Mouse (Mus musculus): ENCODE data around the gene Mcat. TPM values are rescaled to one million over a fixed set of nuclear protein-coding genes. Genes with fewer than 3 reads are reported as not detected.

The Mcat gene
- total and polyA plus RNA-seq, 3 experiments = 28.4 to 41.6 (median 41.2) TPM

DNA sequence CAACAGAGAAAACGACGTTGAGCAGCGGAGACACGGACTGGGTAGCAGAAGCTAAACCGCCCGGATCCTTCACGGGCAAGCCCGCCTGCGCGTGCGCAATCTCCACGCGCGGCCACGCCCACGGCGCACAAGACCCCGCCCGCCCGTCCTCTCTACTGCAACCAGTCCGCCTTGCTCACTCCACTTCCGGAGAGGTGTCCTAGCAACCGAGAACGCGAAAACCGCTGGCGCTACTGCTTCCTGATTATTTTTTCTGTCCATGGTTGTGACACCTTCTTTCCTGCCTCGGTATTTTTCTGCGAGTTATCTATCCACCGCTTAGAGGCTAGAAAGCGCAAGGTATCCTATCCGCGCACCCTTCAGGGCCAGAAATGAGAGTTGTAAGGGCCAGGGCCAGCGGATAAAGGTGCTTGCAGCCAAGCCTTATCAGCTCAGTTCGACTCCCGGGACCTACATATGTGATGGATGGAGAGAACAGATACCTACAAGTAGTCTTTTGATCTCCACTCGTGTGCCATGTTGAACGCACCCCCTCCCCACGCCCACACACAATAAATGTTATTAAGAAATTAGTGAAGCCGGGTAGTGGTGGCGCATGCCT is 52.7 kb downstream of the Mcat start, which contains the start of gene Ttll1:
TSS of gene Ttll1 (minus strand) at position 89 of the 601 bp plus-strand sequence.
- Histone ChIP-seq H3K4me1 (ENCODE audit: control insufficient read depth in 1 of 2, insufficient read depth in 2 of 2) (peaks cover 0 to 5% of the 10 kb centered on the region in 2 experiments; a peak in 2 of 4 replicates), H3K36me3 (replicated peaks in 1 of 2; ENCODE audit: control insufficient read depth in 1 of 2, insufficient read depth in 1 of 2, low read length in 1 of 2) (no peaks in the 10 kb centered on the region), H3K27me3 (replicated peaks) (peaks cover 28% of the 10 kb centered on the region), H3K4me2 (ENCODE audit: insufficient read depth, low read depth, poor library complexity, severe bottlenecking) (peak within 1 kb of the TSS; percentile 82), H3K9me3 (replicated peaks; ENCODE audit: low read length) (no peaks in the 10 kb centered on the region), H3K4me3 (replicated peaks in 1 of 3; ENCODE audit: low read depth in 2 of 3, low read length in 2 of 3, poor library complexity in 1 of 3) (peak within 1 kb of the TSS; percentile 56 to 76 (median 71)), H3K27ac (ENCODE audit: insufficient read depth, low read depth) (no peak within 1 kb of the TSS), H3K79me2 (replicated peaks; ENCODE audit: control insufficient read depth, extremely low read depth, insufficient read depth, poor library complexity, severe bottlenecking) (no peaks in the 10 kb centered on the region), H3K9ac (ENCODE audit: insufficient read depth, low read depth) (peak within 1 kb of the TSS; percentile 39; the same call in 1 of the 2 replicates)
- in situ Hi-C loops (cut with MboI; ENCODE audit: low pct_ligation_motif_present, low pct_unique_long_range_greater_than_20kb, low sequenced_read_pairs) = loop anchor here (25.0 kb wide), 1 partner anchor 299 kb away; no protein-coding TSS in a partner anchor
- TF ChIP-seq MAX (IDR thresholded peaks at IDR 0.05; ENCODE audit: low read length) (no peak), TBP (conservative IDR thresholded peaks at IDR 0.05; ENCODE audit: low read depth, low read length) (0 out of 2 replicates have a peak, but pooled peaks have one; percentile 25), ELF1 (IDR thresholded peaks at IDR 0.05; ENCODE audit: low read depth, low read length) (peak; percentile 93), IRF4 (IDR thresholded peaks at IDR 0.05; ENCODE audit: low read depth, low read length) (0 out of 2 replicates have a peak, but pooled peaks have one; percentile 6), ZKSCAN1 (IDR thresholded peaks at IDR 0.05; ENCODE audit: borderline replicate concordance, low read depth, low read length) (no peak), MEF2A (IDR thresholded peaks at IDR 0.05; ENCODE audit: borderline replicate concordance, low read depth, low read length) (no peak), PAX5 (IDR thresholded peaks at IDR 0.05; ENCODE audit: low read length) (no peak), ZMIZ1 (IDR thresholded peaks at IDR 0.05; ENCODE audit: low read depth, low read length) (no peak), MAFK (IDR thresholded peaks at IDR 0.05; ENCODE audit: insufficient replicate concordance, low read length) (no peak), USF1 (IDR thresholded peaks at IDR 0.05; ENCODE audit: low read depth, low read length) (no peak), MAZ (IDR thresholded peaks at IDR 0.05; ENCODE audit: low read depth, low read length) (no peak), EP300 (IDR thresholded peaks at IDR 0.05; ENCODE audit: low read length) (no peak), JUN (IDR thresholded peaks at IDR 0.05; ENCODE audit: insufficient read depth, low read depth, low read length) (no peak), GABPA (IDR thresholded peaks at IDR 0.05; ENCODE audit: insufficient replicate concordance, low read depth, low read length) (no peak), TCF12 (IDR thresholded peaks at IDR 0.05; ENCODE audit: low read depth, low read length) (no peak), ZNF384 (IDR thresholded peaks at IDR 0.05; ENCODE audit: low read depth, low read length) (0 out of 2 replicates have a peak, but pooled peaks have one; percentile 17), BHLHE40 (IDR thresholded peaks at IDR 0.05; ENCODE audit: low read depth, low read length) (no peak), CHD2 (IDR thresholded peaks at IDR 0.05; ENCODE audit: low read length) (no peak), RCOR1 (conservative IDR thresholded peaks at IDR 0.05; ENCODE audit: low read depth, low read length) (no peak), ZC3H11A (IDR thresholded peaks at IDR 0.05; ENCODE audit: low read depth, low read length) (no peak), SIN3A (IDR thresholded peaks at IDR 0.05; ENCODE audit: low read length) (peak; percentile 94), POLR2A (IDR thresholded peaks at IDR 0.05; ENCODE audit: low read depth, low read length) (peak; percentile 65), E2F4 (IDR thresholded peaks at IDR 0.05; ENCODE audit: insufficient replicate concordance, low read depth, low read length) (no peak), POLR2AphosphoS2 (IDR thresholded peaks at IDR 0.05; ENCODE audit: low read depth, low read length) (no peak), NRF1 (IDR thresholded peaks at IDR 0.05; ENCODE audit: low read depth, low read length) (peak; percentile 97), MXI1 (IDR thresholded peaks at IDR 0.05; ENCODE audit: low read depth, low read length) (peak; percentile 85), ETS1 (conservative IDR thresholded peaks at IDR 0.05; ENCODE audit: low read depth, low read length) (no peak), JUND (conservative IDR thresholded peaks at IDR 0.05; ENCODE audit: low read depth, low read length) (no peak), USF2 (conservative IDR thresholded peaks at IDR 0.05; ENCODE audit: low read depth, low read length) (no peak), HCFC1 (IDR thresholded peaks at IDR 0.05; ENCODE audit: low read depth, low read length) (no peak; the same call in 1 of the 2 replicates), MYC (IDR thresholded peaks at IDR 0.05; ENCODE audit: low read depth, low read length) (no peak), UBTF (IDR thresholded peaks at IDR 0.05; ENCODE audit: low read depth, low read length) (no peak), KAT2A (IDR thresholded peaks at IDR 0.05; ENCODE audit: insufficient replicate concordance, low read length) (no peak), NELFE (IDR thresholded peaks at IDR 0.05; ENCODE audit: low read depth, low read length) (no peak), CHD1 (IDR thresholded peaks at IDR 0.05; ENCODE audit: low read depth, low read length) (no peak), CTCF (conservative IDR thresholded peaks at IDR 0.05 in 1 of 2, IDR thresholded peaks at IDR 0.05 in 1 of 2; ENCODE audit: low read depth in 2 of 2, low read length in 2 of 2) (no peak), SMC3 (IDR thresholded peaks at IDR 0.05; ENCODE audit: low read depth, low read length) (no peak)
- dilution Hi-C loops (cut with MboI; ENCODE audit: extremely low pct_ligation_motif_present, extremely low pct_unique_long_range_greater_than_20kb, low sequenced_read_pairs) = no loop called here
- peak; percentile 91 for DNase-seq (ENCODE audit: extremely low read depth)
